Mouse (Mus musculus): ENCODE results near the gene Zfp791. TPM values are rescaled to one million over a fixed set of nuclear protein-coding genes. Genes with fewer than 3 reads are reported as not detected.
"Not testable (repeated sequence)": the region's sequence is repeated elsewhere in the genome, so short reads cannot be mapped to it uniquely, and the experiment has no call there.

Zfp791 gene
- polyA plus RNA-seq (2017; shearing (Covaris generic)): under 1 TPM in 1 of 3 experiments, not detected in 2; 0.15 TPM

- ATAC-seq: no peak
Measured at GRCm38 (mm10) chr8:85122995-85123394, at the start of gene Zfp791. Gene Zfp791, minus strand, starts transcription at chr8:85123095.

- ATAC-seq: no peak
Measured at GRCm38 (mm10) chr8:85171291-85171690, 48.4 kb upstream of the Zfp791 start.

GRCm38 (mm10) chr8:85151624-85152023 is 28.7 kb upstream of the Zfp791 start, which contains the start of gene Cks1brt:
Gene Cks1brt, plus strand, starts transcription at chr8:85151924.
- ATAC-seq: no peak

- no peak for ATAC-seq
Measured at GRCm38 (mm10) chr8:85142516-85142915, 19.6 kb upstream of the Zfp791 start.

GRCm38 (mm10) chr8:85135690-85136089 is 12.8 kb upstream of the Zfp791 start:
- not testable (repeated sequence) for ATAC-seq

- ATAC-seq: no peak
Measured at GRCm38 (mm10) chr8:85132335-85132734, 9.4 kb upstream of the Zfp791 start.

- no peak for ATAC-seq
Measured at GRCm38 (mm10) chr8:85123691-85124090, 796 bp upstream of the Zfp791 start.

GRCm38 (mm10) chr8:85120251-85120650 is 2.6 kb downstream of the Zfp791 start:
- ATAC-seq: not testable (repeated sequence)

GRCm38 (mm10) chr8:85119052-85119981 is 3.6 kb downstream of the Zfp791 start:
- no peak for ATAC-seq

GRCm38 (mm10) chr8:85116984-85117383 is 5.9 kb downstream of the Zfp791 start:
- ATAC-seq: no peak

- ATAC-seq: no peak
Measured at GRCm38 (mm10) chr8:85115501-85115900, 7.4 kb downstream of the Zfp791 start.

GRCm38 (mm10) chr8:85113241-85113640 is 9.7 kb downstream of the Zfp791 start:
- ATAC-seq: no peak

GRCm38 (mm10) chr8:85100076-85100665 is 22.7 kb downstream of the Zfp791 start:
- ATAC-seq: no peak

- ATAC-seq: no peak
Measured at GRCm38 (mm10) chr8:85096850-85097249, 26.0 kb downstream of the Zfp791 start.

GRCm38 (mm10) chr8:85096196-85096595 is 26.7 kb downstream of the Zfp791 start:
- ATAC-seq: no peak

GRCm38 (mm10) chr8:85095566-85095965 is 27.3 kb downstream of the Zfp791 start:
- no peak for ATAC-seq

- no peak for ATAC-seq
Measured at GRCm38 (mm10) chr8:85095051-85095450, 27.8 kb downstream of the Zfp791 start.

- no peak for ATAC-seq
Measured at GRCm38 (mm10) chr8:85091526-85092090, 31.3 kb downstream of the Zfp791 start.

- ATAC-seq: no peak
Measured at GRCm38 (mm10) chr8:85090856-85091255, 32.0 kb downstream of the Zfp791 start.

GRCm38 (mm10) chr8:85088771-85089170 is 34.1 kb downstream of the Zfp791 start:
- no peak for ATAC-seq

- no peak for ATAC-seq
Measured at GRCm38 (mm10) chr8:85086238-85086637, 36.7 kb downstream of the Zfp791 start.

- ATAC-seq: no peak
Measured at GRCm38 (mm10) chr8:85084633-85085032, 38.3 kb downstream of the Zfp791 start.

GRCm38 (mm10) chr8:85083108-85083813 is 39.6 kb downstream of the Zfp791 start, which contains the start of gene Man2b1:
Gene Man2b1, plus strand, starts transcription at chr8:85083270.
- peak; percentile 89 for ATAC-seq
